Mouse (Mus musculus) cerebellum, postnatal 10 days (tissue): ENCODE data around the gene Flvcr1.

Source experiments
- DNase-seq, 2 experiments: peaks; one replicate each; pipeline ENCODE4 v3.0.0; 2021; ENCODE audit warnings: mixed read lengths in 2 of 2

Gene Flvcr1

GRCm38 (mm10) chr1:191026021-191026713 is at the start of gene Flvcr1:
Gene Flvcr1 (minus strand): TSS chr1:191026158.
- DNase-seq: peak; percentile 99 to 100

- peak; percentile 74 to 78 for DNase-seq
Measured at GRCm38 (mm10) chr1:191075199-191075883, 49.4 kb upstream of the Flvcr1 start.

- no peak for DNase-seq
Measured at GRCm38 (mm10) chr1:191073486-191073885, 47.5 kb upstream of the Flvcr1 start.

- no peak for DNase-seq
Measured at GRCm38 (mm10) chr1:191073001-191073400, 47.0 kb upstream of the Flvcr1 start.

- DNase-seq: no peak
Measured at GRCm38 (mm10) chr1:191072329-191072913, 46.5 kb upstream of the Flvcr1 start.

GRCm38 (mm10) chr1:191071613-191072012 is 45.7 kb upstream of the Flvcr1 start:
- no peak for DNase-seq

DNA sequence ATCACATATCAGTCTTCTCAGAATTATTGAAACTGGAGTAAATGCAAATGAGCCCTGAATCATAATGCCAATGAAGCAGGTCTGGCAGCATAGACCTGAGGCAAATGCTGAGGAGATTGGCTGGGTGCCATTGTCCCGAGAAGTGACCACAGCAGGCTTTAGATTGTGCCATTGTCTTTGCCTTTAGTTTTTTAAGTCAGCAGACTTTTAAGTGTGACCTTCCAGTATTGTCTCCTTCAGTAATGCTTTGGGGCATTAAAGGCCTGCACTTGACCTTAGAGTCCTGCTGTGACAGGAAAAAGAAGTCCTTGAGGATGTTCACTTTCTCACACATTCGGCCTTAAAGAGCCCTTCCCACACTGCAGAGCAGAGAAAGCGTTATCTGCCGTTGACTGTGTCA is 44.3 kb upstream of the Flvcr1 start:
- no peak for DNase-seq

DNA sequence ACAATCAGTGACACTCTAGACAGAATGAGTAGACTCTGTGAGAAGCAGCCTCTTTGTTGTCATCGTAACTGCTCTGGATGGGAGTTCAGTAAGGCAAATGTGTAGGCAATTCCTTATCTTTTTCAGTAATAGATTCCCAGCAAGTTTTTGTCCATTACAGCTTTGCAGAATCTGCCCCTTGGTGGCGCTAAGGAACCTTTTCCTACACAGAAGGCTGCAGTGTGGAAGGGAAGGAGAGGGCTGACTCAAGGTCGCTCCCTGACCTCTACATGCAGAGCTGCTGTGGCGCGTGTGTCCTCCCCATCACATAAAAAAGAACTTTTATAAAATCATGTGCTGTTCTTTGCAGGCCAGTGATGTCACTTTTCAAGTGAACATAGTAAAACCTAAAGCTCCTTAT is 42.4 kb upstream of the Flvcr1 start:
- peak; percentile 30 to 32 for DNase-seq

DNA sequence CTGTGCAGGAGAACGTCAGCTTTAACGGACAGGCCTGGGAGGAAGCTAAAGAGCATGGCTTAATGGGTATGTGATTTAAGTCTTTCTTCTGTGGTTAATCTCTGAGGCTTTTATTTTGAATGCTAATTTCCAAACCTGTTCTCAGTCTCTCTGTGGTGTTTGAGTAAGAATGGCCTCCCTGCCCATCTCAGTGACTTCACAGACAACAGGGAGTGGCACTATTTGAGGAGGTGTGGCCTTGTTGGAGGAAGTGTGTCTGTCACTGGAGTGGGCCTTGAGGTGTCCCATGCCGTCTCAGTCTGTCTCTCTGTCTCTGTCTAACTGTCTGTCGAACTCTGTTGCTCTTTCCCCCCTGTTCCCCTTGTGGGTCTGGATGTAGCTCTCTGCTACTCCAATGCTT is 39.2 kb upstream of the Flvcr1 start:
- DNase-seq: no peak

DNA sequence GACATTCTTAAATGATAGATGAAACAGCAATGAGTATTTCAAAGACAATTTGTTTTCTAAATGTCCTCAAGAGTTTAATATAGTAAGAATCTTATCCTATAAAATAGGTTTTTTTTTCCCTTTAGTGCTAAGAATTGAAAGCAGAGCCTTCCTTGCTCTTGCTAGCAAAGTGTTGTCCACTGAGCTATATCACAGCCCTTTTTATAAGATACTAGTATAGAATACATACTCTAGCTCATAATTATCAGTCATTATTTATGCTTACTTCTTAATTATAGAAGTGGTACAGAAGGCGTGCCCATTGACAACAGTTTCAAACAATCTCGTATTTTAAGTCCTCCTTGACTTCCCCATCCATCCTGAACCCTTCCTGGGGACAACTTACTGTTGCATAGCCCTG is 38.6 kb upstream of the Flvcr1 start:
- no peak for DNase-seq

GRCm38 (mm10) chr1:191063700-191064099 is 37.7 kb upstream of the Flvcr1 start:
- no peak for DNase-seq

DNA sequence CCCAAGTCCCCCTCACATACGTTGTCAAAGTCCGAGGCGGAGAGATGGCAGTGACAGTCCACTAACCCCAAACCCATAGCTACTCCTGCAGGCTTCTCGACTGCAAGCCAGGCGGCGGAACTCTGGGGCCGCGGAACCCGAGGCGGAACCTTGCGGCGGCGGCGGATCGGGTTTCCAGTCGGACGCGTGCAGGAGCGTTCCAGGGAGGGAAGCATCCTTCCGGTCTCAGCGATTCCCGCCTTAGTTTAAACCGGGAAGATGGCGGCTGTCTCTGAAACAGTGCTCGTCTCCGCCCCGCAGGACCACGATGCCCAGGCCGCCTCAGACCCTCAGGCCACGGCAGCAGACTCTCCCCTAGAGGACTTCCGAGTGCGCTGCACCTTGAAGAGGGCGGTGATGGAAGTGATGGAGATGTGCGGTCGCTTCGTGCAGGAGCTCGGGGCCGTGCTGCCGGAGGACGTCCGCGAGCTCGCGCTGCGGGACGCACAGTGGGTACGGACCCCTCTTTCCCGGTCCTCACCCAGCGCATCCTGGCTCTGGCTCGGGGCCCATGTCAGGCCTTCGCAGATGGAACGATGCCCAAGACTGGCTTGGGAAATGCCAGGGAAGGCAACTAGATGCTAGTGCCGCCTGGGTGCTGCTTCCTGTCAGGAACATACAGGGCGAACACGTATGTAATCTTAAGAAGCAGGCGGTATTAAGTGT is 37.0 kb upstream of the Flvcr1 start, which contains the start of the genes Tatdn3 and Nsl1:
Gene Tatdn3 (minus strand): TSS at position 152 of the 705 bp plus-strand sequence.
Gene Nsl1 (plus strand): TSS at position 232 of the 705 bp plus-strand sequence.
- peak; percentile 95 to 96 for DNase-seq

- no peak for DNase-seq
Measured at GRCm38 (mm10) chr1:191062241-191062780, 36.4 kb upstream of the Flvcr1 start.

DNA sequence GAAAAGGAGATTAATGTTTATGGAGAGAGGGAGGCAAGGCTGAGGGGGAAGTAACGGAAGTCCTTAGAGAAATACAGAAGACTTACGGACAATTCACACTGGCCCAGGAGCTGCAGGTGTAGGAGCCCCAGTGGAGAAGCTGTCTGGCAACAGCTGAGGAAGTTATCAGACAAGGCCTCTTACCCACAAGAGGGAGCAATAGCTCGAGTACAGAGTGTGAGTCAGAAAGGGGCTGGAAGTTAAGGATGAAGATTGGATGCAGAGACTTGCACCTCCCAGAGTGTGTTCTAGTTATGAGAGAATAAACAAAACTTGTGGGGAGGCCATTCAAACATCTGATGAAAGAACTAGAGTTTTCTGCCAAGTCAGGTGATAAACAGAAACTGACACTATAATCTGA is 31.5 kb upstream of the Flvcr1 start:
- no peak for DNase-seq

DNA sequence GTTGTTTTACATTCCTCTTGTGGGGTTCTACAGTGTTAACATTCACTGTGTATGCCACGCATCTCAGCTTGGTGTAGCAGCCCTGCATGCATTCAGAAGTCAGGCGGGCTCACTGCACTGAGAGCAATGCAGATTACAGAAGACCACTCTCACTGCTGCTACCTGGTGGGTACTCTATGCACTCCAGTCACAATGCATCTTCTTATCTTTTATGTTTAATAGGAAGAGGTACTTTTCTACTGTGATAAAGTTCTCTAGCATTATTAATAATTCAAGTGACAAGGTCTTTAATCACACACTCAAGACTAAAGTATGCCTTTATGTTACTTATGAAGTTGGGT is 29.5 kb upstream of the Flvcr1 start:
- DNase-seq: no peak

DNA sequence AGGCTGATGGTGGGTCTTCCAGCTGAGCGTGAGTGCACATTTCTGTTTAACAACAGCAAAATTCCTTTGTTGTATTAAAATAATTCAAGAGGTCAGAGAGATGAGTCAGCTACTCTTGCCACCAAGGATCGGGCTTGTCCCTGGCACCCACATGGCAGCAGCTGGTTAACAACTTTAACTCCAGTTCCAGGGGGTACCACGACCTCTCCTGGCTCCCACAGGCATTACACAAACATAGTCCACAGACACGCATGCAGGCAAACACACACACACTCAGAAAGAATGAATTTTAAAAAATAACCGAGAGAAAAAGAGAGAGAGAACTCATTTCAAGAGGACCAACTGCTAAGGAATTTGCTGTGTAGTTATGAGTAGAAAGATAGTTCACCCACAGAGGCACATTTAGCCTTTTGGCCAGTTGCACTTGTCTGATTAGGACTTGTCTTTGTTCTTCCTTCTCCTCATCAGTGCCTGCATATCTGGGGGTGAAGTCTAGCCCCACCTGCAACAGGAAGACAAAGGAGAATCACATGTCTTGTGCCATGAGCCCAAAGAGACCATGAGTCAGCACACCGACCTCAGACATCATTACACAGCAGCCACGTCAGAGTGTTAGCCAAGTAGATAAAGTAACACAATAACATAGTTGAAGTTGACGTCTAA is 29.0 kb upstream of the Flvcr1 start:
- DNase-seq: peak; percentile 23 to 30

GRCm38 (mm10) chr1:191053555-191053954 is 27.6 kb upstream of the Flvcr1 start:
- no peak for DNase-seq

- DNase-seq: peak in 1 of 2 experiments; percentile 16
Measured at GRCm38 (mm10) chr1:191046231-191046824, 20.4 kb upstream of the Flvcr1 start.

- DNase-seq: no peak
Measured at GRCm38 (mm10) chr1:191045264-191045663, 19.3 kb upstream of the Flvcr1 start.

DNA sequence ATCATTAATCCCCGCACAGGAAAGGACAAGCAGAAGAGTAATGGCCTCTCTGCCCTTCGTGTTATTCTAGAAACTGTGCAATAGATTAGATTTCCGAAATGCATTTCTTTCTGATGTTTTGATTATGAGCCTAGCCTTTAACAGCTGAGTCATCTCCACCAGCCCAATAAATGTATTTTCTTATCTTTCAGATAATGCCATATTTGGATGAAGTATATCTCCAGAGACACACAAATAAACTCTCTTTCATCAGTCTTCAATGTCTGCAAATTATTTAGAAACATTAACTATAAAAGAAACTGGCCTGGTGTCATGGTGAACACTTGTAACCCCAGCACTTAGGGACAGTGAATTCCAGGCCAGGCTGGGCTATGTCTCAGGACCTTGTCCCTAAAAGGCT is 16.7 kb upstream of the Flvcr1 start:
- no peak for DNase-seq

- no peak for DNase-seq
Measured at GRCm38 (mm10) chr1:191042106-191042505, 16.1 kb upstream of the Flvcr1 start.

- no peak for DNase-seq
Measured at GRCm38 (mm10) chr1:191041352-191041751, 15.4 kb upstream of the Flvcr1 start.
